Mouse (Mus musculus): ENCODE results near the gene Zfp273. TPM values are rescaled to one million over a fixed set of nuclear protein-coding genes. Genes with fewer than 3 reads are reported as not detected.
"Not testable (repeated sequence)": the region's sequence is repeated elsewhere in the genome, so short reads cannot be mapped to it uniquely, and the experiment has no call there.

Zfp273 gene
- total and polyA plus RNA-seq, 3 experiments, result 0.58 to 0.77 TPM; not detected in 1

DNA sequence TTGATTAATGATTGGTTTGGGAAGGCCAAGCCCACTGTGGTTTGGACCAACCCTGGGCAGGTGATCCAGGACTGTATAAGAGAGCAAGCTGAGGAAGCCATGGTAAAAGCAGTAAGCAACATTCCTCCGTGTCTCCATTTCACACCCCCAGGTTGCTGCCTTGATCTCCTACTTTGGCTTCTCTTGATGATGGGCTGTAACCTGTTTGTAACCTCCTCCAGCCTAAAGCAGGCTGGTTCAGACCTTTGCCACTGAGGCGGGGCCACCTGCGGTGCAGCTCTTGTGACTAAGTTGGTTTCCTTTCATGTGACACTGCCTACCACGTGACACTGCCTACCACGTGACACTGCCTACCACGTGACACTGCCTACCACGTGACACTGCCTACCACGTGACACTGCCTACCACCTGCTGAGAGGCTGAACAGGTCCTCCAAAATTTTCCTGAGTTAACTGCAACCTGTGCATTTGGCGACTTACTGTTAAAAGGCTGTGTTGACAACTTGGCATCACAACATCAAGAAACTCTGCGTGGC lies 21.6 kb upstream of the Zfp273 start:
- H3K27ac ChIP-seq (ENCODE audit: control insufficient read depth, low read depth, low read length), result no peak overlapping the region
- TF ChIP-seq ZNF384 (IDR thresholded peaks at IDR 0.05; ENCODE audit: low read depth, low read length), result no peak
- TF ChIP-seq NRF1 (IDR thresholded peaks at IDR 0.05; ENCODE audit: insufficient read depth, low read depth, low read length, poor library complexity, severe bottlenecking), result no peak
- no peak for TF ChIP-seq TAL1 (IDR thresholded peaks at IDR 0.05; ENCODE audit: low read length)
- no peak for TF ChIP-seq GATA1 (IDR thresholded peaks at IDR 0.05; ENCODE audit: low read depth, low read length)
- no peak for TF ChIP-seq MAX (IDR thresholded peaks at IDR 0.05; ENCODE audit: low read length)
- no peak for TF ChIP-seq ZKSCAN1 (IDR thresholded peaks at IDR 0.05; ENCODE audit: low read depth, low read length)
- no peak for TF ChIP-seq E2F4 (IDR thresholded peaks at IDR 0.05; ENCODE audit: borderline replicate concordance, low read depth, low read length)
- no peak for TF ChIP-seq MAFK (IDR thresholded peaks at IDR 0.05; ENCODE audit: borderline replicate concordance, low read depth, low read length)
- no peak for TF ChIP-seq CTCF (IDR thresholded peaks at IDR 0.05 in 2 of 3, conservative IDR thresholded peaks at IDR 0.05 in 1 of 3; ENCODE audit: control insufficient read depth in 1 of 3, insufficient read depth in 1 of 3, low read depth in 2 of 3, low read length in 3 of 3, poor library complexity in 1 of 3, severe bottlenecking in 1 of 3)
- no peak for TF ChIP-seq CHD2 (IDR thresholded peaks at IDR 0.05; ENCODE audit: low read length)
- TF ChIP-seq USF1 (IDR thresholded peaks at IDR 0.05; ENCODE audit: low read depth, low read length), result no peak
- no peak for TF ChIP-seq POLR2A (IDR thresholded peaks at IDR 0.05; ENCODE audit: control insufficient read depth in 1 of 2, insufficient read depth in 1 of 2, low read depth in 1 of 2, low read length in 2 of 2, poor library complexity in 1 of 2)
- no peak for TF ChIP-seq TBP (IDR thresholded peaks at IDR 0.05; ENCODE audit: low read depth, low read length)
- TF ChIP-seq BHLHE40 (IDR thresholded peaks at IDR 0.05; ENCODE audit: borderline replicate concordance, low read depth, low read length), result no peak
- TF ChIP-seq USF2 (IDR thresholded peaks at IDR 0.05; ENCODE audit: borderline replicate concordance in 1 of 2, insufficient read depth in 1 of 2, low read depth in 1 of 2, low read length in 2 of 2), result no peak
- no peak for TF ChIP-seq CHD1 (IDR thresholded peaks at IDR 0.05; ENCODE audit: low read depth, low read length)
- no peak for TF ChIP-seq RAD21 (IDR thresholded peaks at IDR 0.05; ENCODE audit: low read depth, low read length)
- no peak for DNase-seq (ENCODE audit: low read depth, low spot score)

DNA sequence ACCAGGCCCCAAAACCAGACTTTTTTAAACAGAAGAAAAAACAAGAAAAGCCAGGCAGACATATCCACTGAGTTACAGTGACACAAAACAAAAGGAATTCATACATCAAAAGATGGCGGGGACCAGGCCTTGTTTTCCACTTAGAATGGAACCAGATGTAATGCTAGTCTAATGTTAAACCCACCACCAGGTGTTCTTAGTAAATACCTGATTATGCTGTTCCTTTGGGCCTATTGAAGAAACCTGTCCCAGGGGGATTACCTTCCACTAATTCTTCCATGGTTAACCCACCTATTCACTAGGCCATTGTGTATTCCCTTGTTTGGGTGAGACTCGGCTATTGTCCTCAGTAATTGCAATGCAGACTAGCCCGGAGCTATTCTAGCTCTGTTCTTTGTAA lies 14.9 kb upstream of the Zfp273 start:
- no peaks in the 10 kb centered on the region for H3K79me2 ChIP-seq (ENCODE audit: control insufficient read depth, insufficient read depth, low read length, poor library complexity)
- no peaks in the 10 kb centered on the region for H3K27me3 ChIP-seq (ENCODE audit: control insufficient read depth in 1 of 2, insufficient read depth in 2 of 2, low read length in 2 of 2)
- H3K9ac ChIP-seq (ENCODE audit: control insufficient read depth, low read depth, low read length, poor library complexity, severe bottlenecking), result no peak overlapping the region
- H3K27ac ChIP-seq (ENCODE audit: control insufficient read depth, low read depth, low read length), result no peak overlapping the region
- H3K4me3 ChIP-seq (ENCODE audit: control insufficient read depth in 1 of 2, insufficient read depth in 1 of 2, low read depth in 2 of 2, low read length in 2 of 2), result no peak overlapping the region
- no peaks in the 10 kb centered on the region for H3K9me3 ChIP-seq (replicated peaks; ENCODE audit: insufficient read depth, low read length)
- H3K36me3 ChIP-seq (ENCODE audit: control insufficient read depth in 1 of 2, insufficient read depth in 2 of 2, low read length in 2 of 2), result no peaks in the 10 kb centered on the region
- TF ChIP-seq CTCF (IDR thresholded peaks at IDR 0.05 in 2 of 3, conservative IDR thresholded peaks at IDR 0.05 in 1 of 3; ENCODE audit: control insufficient read depth in 1 of 3, insufficient read depth in 1 of 3, low read depth in 2 of 3, low read length in 3 of 3, poor library complexity in 1 of 3, severe bottlenecking in 1 of 3) (no peak), KAT2A (conservative IDR thresholded peaks at IDR 0.05; ENCODE audit: low read depth, low read length) (no peak), USF2 (IDR thresholded peaks at IDR 0.05; ENCODE audit: borderline replicate concordance in 1 of 2, insufficient read depth in 1 of 2, low read depth in 1 of 2, low read length in 2 of 2) (no peak)
- DNase-seq (ENCODE audit: low read depth, low spot score), result no peak
- H3K4me1 ChIP-seq (ENCODE audit: control insufficient read depth in 1 of 2, insufficient read depth in 2 of 2, low read length in 2 of 2), result no peaks in the 10 kb centered on the region

More for the DNA sequence above, 21.6 kb upstream of the Zfp273 start:
- H3K9me3 ChIP-seq (replicated peaks; ENCODE audit: insufficient read depth, low read length), result no peaks in the 10 kb centered on the region
- H3K27me3 ChIP-seq (ENCODE audit: control insufficient read depth in 1 of 2, insufficient read depth in 2 of 2, low read length in 2 of 2), result no peaks in the 10 kb centered on the region
- no peaks in the 10 kb centered on the region for H3K4me1 ChIP-seq (ENCODE audit: control insufficient read depth in 1 of 2, insufficient read depth in 2 of 2, low read length in 2 of 2)
- no peak overlapping the region for H3K4me3 ChIP-seq (ENCODE audit: control insufficient read depth in 1 of 2, insufficient read depth in 1 of 2, low read depth in 2 of 2, low read length in 2 of 2)
- no peaks in the 10 kb centered on the region for H3K79me2 ChIP-seq (ENCODE audit: control insufficient read depth, insufficient read depth, low read length, poor library complexity)
- H3K9ac ChIP-seq (ENCODE audit: control insufficient read depth, low read depth, low read length, poor library complexity, severe bottlenecking), result no peak overlapping the region
- no peaks in the 10 kb centered on the region for H3K36me3 ChIP-seq (ENCODE audit: control insufficient read depth in 1 of 2, insufficient read depth in 2 of 2, low read length in 2 of 2)

DNA sequence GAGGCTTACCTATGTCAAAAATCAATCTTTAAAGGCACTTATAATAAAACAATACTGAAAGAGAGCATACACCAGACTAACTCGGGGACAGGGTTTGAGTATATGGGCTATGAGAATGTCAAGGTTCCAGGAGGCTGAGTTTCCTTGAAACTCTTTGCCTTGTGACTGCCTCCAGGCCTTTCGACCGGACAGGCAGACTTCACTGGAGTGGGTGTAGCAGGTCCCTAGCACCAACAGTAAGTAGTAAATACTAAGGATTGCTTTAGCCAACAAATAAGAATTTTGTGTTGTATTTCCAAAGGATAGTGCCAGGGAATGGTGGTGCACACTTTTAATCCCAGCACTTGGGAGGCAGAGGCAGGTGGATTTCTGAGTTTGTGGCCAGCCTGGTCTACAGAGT lies 14.4 kb upstream of the Zfp273 start:
- H3K27ac ChIP-seq (ENCODE audit: control insufficient read depth, low read depth, low read length); H3K4me1 ChIP-seq (ENCODE audit: control insufficient read depth in 1 of 2, insufficient read depth in 2 of 2, low read length in 2 of 2); DNase-seq (ENCODE audit: low read depth, low spot score): not testable (repeated sequence)

More for the DNA sequence above, 14.4 kb upstream of the Zfp273 start:
- not testable (repeated sequence) for H3K79me2 ChIP-seq (ENCODE audit: control insufficient read depth, insufficient read depth, low read length, poor library complexity); H3K27me3 ChIP-seq (ENCODE audit: control insufficient read depth in 1 of 2, insufficient read depth in 2 of 2, low read length in 2 of 2); H3K4me3 ChIP-seq (ENCODE audit: control insufficient read depth in 1 of 2, insufficient read depth in 1 of 2, low read depth in 2 of 2, low read length in 2 of 2); H3K9ac ChIP-seq (ENCODE audit: control insufficient read depth, low read depth, low read length, poor library complexity, severe bottlenecking); H3K36me3 ChIP-seq (ENCODE audit: control insufficient read depth in 1 of 2, insufficient read depth in 2 of 2, low read length in 2 of 2); H3K9me3 ChIP-seq (replicated peaks; ENCODE audit: insufficient read depth, low read length)

Measured in MEL (cell line).